Mouse (Mus musculus) heart, postnatal 0 days (tissue): Measurements from ENCODE around the gene Aftph.

Source experiments
- CTCF ChIP-seq: IDR thresholded peaks from 2 replicates; pipeline ENCODE4 v1.5.1; 2016; ENCODE audit warnings: antibody characterized with exemption, control low read depth, low read depth
- EP300 ChIP-seq: IDR thresholded peaks from 2 replicates; pipeline ENCODE4 v1.6.1; 2016; ENCODE audit warnings: antibody characterized with exemption, low read depth

DNA sequence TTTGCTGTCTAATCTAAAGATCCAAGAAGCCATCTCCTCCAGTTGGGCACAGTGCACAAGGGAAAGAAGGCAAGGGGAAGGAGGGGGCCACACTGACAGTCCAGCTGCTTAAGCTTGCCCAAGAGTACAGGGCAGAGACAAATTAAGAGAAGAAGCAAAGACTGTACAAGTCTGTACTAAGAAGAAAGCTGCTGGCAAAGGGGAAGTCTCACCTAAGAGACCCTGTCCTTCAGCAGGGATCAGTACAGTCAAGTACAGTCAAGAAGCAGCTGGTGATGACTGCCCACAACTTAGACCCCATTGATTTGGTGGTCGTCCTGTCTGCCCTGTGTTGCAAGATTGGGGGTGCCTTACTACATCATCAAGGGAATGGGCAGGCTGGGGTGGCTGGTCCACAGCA, 12.0 kb downstream of the Aftph start:
- TF ChIP-seq CTCF (no peak), EP300 (no peak)
